Mouse (Mus musculus): Measurements from ENCODE around the gene Fam161b.
"Not testable (repeated sequence)": the region's sequence is repeated elsewhere in the genome, so short reads cannot be mapped to it uniquely, and the experiment has no call there.

Fam161b gene

GRCm38 (mm10) chr12:84373831-84374481 is 12.3 kb upstream of the Fam161b start:
- no peak for DNase-seq

GRCm38 (mm10) chr12:84371647-84372046 is 10.0 kb upstream of the Fam161b start:
- no peak for DNase-seq

- DNase-seq = no peak
These were observed 5.3 kb upstream of the Fam161b start for GRCm38 (mm10) chr12:84366971-84367370.

GRCm38 (mm10) chr12:84365137-84365536 is 3.5 kb upstream of the Fam161b start:
- DNase-seq = no peak

GRCm38 (mm10) chr12:84364291-84364690 is 2.7 kb upstream of the Fam161b start:
- DNase-seq = no peak

- no peak for DNase-seq
These were observed 1.2 kb upstream of the Fam161b start for GRCm38 (mm10) chr12:84362872-84363271.

- not testable (repeated sequence) for DNase-seq
These were observed 2.9 kb downstream of the Fam161b start for GRCm38 (mm10) chr12:84358699-84359098.

- DNase-seq = peak; percentile 53
These were observed 14.4 kb downstream of the Fam161b start for GRCm38 (mm10) chr12:84347192-84347591.

- no peak for DNase-seq
These were observed 24.5 kb downstream of the Fam161b start for GRCm38 (mm10) chr12:84336963-84337625.

GRCm38 (mm10) chr12:84327111-84327512 is 34.5 kb downstream of the Fam161b start:
- peak; percentile 30 for DNase-seq

GRCm38 (mm10) chr12:84316721-84317621 is 44.7 kb downstream of the Fam161b start, which contains the start of gene Zfp410:
Gene Zfp410 (plus strand): TSS chr12:84316852.
- peak; percentile 90 for DNase-seq

GRCm38 (mm10) chr12:84316006-84316405 is 45.6 kb downstream of the Fam161b start:
- no peak for DNase-seq

- no peak for DNase-seq
These were observed 50.3 kb downstream of the Fam161b start for GRCm38 (mm10) chr12:84311306-84311705.

- DNase-seq = no peak
These were observed 57.1 kb downstream of the Fam161b start for GRCm38 (mm10) chr12:84304554-84304953.

- DNase-seq = no peak
These were observed 57.5 kb downstream of the Fam161b start for GRCm38 (mm10) chr12:84304101-84304500.

GRCm38 (mm10) chr12:84299265-84299664 is 62.4 kb downstream of the Fam161b start:
- DNase-seq = no peak

GRCm38 (mm10) chr12:84297851-84298250 is 63.8 kb downstream of the Fam161b start:
- no peak for DNase-seq

Measured in lung, postnatal 10 days (tissue).